Mouse (Mus musculus) stomach, postnatal 0 days (tissue): Measurements from ENCODE around the gene Foxn3.

ENCODE experiments used
- CTCF ChIP-seq: IDR thresholded peaks from 2 replicates; pipeline ENCODE4 v1.5.1; 2016; ENCODE audit warnings: antibody characterized with exemption, low read depth, mild to moderate bottlenecking, moderate library complexity
- EP300 ChIP-seq: optimal IDR thresholded peaks from 2 replicates; pipeline ENCODE3; 2016; ENCODE audit warnings: antibody characterized with exemption

GRCm38 (mm10) chr12:99562073-99562866 lies 1.1 kb downstream of the Foxn3 start:
- TF ChIP-seq CTCF (peak; percentile 37), EP300 (no peak)
